Comparison of ENCODE assay signal across 19 mouse cellular contexts in genomic region chr17:28434921-28435485, GRCm38 (mm10).
A peak's percentile ranks its signal among the peaks of the same experiment; 100 is the strongest.
DNase-seq lines count a peak whose midpoint lies in the region; ATAC-seq and TF ChIP-seq lines count a peak whose summit lies in the region.
"Had no signal": no experiment of that assay in that cellular context is flagged by ENCODE, and none has a peak within 500 bp of the region (broad histone marks: within the 10 kb centered on the region; RNA-seq: fewer than 3 reads in every experiment).

No protein-coding gene starts in this region.

- peaks cover 18% of the 10 kb centered on the region for H3K36me3 ChIP-seq in liver, embryonic 15.5 days (replicated peaks)
- H3K36me3 ChIP-seq in liver, postnatal 0 days (replicated peaks; ENCODE audit: insufficient read depth, low read length): peaks cover 26% of the 10 kb centered on the region

- no peak for DNase-seq in liver
- DNase-seq in liver, postnatal 0 days: no peak
- DNase-seq in neural tube, embryonic 10.5 days (ENCODE audit: extremely low spot score, low spot score): no peak
- no peak for DNase-seq in spleen, postnatal 10 days (ENCODE audit: low spot score in 2 of 2)
- DNase-seq: adrenal gland, adult 2 months; cerebellum, adult 11 months; cerebellum, adult 8-10 months; cerebellum, postnatal 25 days; gastrocnemius, postnatal 36 days; heart, adult 18-20 months; heart, postnatal 10 days; heart, postnatal 4 days had no signal

- H3K9ac ChIP-seq in liver, embryonic 15.5 days: no peak overlapping the region
- H3K9ac ChIP-seq in liver, postnatal 0 days (replicated peaks): no peak overlapping the region
- H3K9ac ChIP-seq: embryonic facial prominence, embryonic 12.5 days; forebrain, embryonic 15.5 days; hindbrain, embryonic 12.5 days had no signal

- no peak overlapping the region for H3K27ac ChIP-seq in liver, embryonic 15.5 days (replicated peaks)
- peak overlapping the region; percentile 81 for H3K27ac ChIP-seq in liver, postnatal 0 days (ENCODE audit: low read depth)
- H3K27ac ChIP-seq: embryonic facial prominence, embryonic 12.5 days; forebrain, embryonic 15.5 days; heart, embryonic 10.5 days; hindbrain, embryonic 12.5 days had no signal

- no peaks in the 10 kb centered on the region for H3K9me3 ChIP-seq in liver, embryonic 15.5 days (replicated peaks)
- H3K9me3 ChIP-seq in liver, postnatal 0 days (ENCODE audit: low read length): no peaks in the 10 kb centered on the region
- H3K9me3 ChIP-seq: embryonic facial prominence, embryonic 12.5 days; forebrain, embryonic 15.5 days; heart, embryonic 10.5 days; hindbrain, embryonic 12.5 days had no signal

- WGBS in liver, embryonic 15.5 days (ENCODE audit: insufficient replicate concordance): 56% methylated on average over 5 of the region's 5 CpGs
- WGBS in liver, postnatal 0 days (ENCODE audit: insufficient replicate concordance): 44% methylated on average over 5 of the region's 5 CpGs

- ATAC-seq in liver, embryonic 15.5 days (ENCODE audit: insufficient read depth): no peak
- peak; percentile 43 for ATAC-seq in granulocyte monocyte progenitor cell, adult 5-6 weeks (replicated peaks; ENCODE audit: poor library complexity, severe bottlenecking)
- ATAC-seq in liver, postnatal 0 days: no peak
- peak; percentile 35; the same call in 1 of the 2 replicates for ATAC-seq in megakaryocyte progenitor cell, adult 5-6 weeks (replicated peaks; ENCODE audit: poor library complexity)
- ATAC-seq: forebrain, embryonic 15.5 days had no signal

- H3K4me3 ChIP-seq in liver, embryonic 15.5 days (replicated peaks): no peak overlapping the region
- H3K4me3 ChIP-seq in liver, postnatal 0 days (ENCODE audit: low read depth, low read length): no peak overlapping the region
- H3K4me3 ChIP-seq: embryonic facial prominence, embryonic 12.5 days; forebrain, embryonic 15.5 days; heart, embryonic 10.5 days; hindbrain, embryonic 12.5 days had no signal

- TF ChIP-seq EP300 in liver, postnatal 0 days (IDR thresholded peaks at IDR 0.05; ENCODE audit: low read depth): no peak

- H3K4me2 ChIP-seq in liver, embryonic 15.5 days: 0 out of 2 replicates have a peak overlapping the region, but pooled peaks have one; percentile 5
- H3K4me2 ChIP-seq in liver, postnatal 0 days (ENCODE audit: low read depth, low read length): peak overlapping the region; percentile 24; the same call in 1 of the 2 replicates
- H3K4me2 ChIP-seq: embryonic facial prominence, embryonic 12.5 days; forebrain, embryonic 15.5 days; hindbrain, embryonic 12.5 days had no signal

- no peak for TF ChIP-seq CTCF in liver, postnatal 0 days (IDR thresholded peaks at IDR 0.05; ENCODE audit: low read depth)

- H3K27me3 ChIP-seq in liver, embryonic 15.5 days: no peaks in the 10 kb centered on the region
- H3K27me3 ChIP-seq in liver, postnatal 0 days (ENCODE audit: insufficient read depth, low read length): no peaks in the 10 kb centered on the region
- H3K27me3 ChIP-seq: embryonic facial prominence, embryonic 12.5 days; forebrain, embryonic 15.5 days; hindbrain, embryonic 12.5 days had no signal

- H3K4me1 ChIP-seq in liver, embryonic 15.5 days (replicated peaks): peaks cover 42% of the 10 kb centered on the region
- H3K4me1 ChIP-seq in liver, postnatal 0 days (ENCODE audit: insufficient read depth): peaks cover 23% of the 10 kb centered on the region
- H3K4me1 ChIP-seq: embryonic facial prominence, embryonic 12.5 days; forebrain, embryonic 15.5 days; hindbrain, embryonic 12.5 days had no signal

Comparison
In these comparisons a context has a peak if more than half of its experiments do, and no peak if none do; other contexts are left out.
1. ATAC-seq: peak in granulocyte monocyte progenitor cell, adult 5-6 weeks (single experiment) and megakaryocyte progenitor cell, adult 5-6 weeks (single experiment); none in liver, embryonic 15.5 days (single experiment) and liver, postnatal 0 days (single experiment).